Mouse (Mus musculus) ES-E14 (cell line): ENCODE results near the gene Hdac7.

ENCODE experiments used
- HCFC1 ChIP-seq: IDR thresholded peaks from 2 replicates; pipeline ENCODE4 v1.6.1; 2012; ENCODE audit warnings: low read length, inconsistent platforms, borderline replicate concordance; ENCODE audit not compliant: insufficient read depth
- MAFK ChIP-seq: IDR thresholded peaks from 2 replicates; pipeline ENCODE4 v1.6.1; 2014; ENCODE audit warnings: mild to moderate bottlenecking, low read depth, low read length, inconsistent platforms; ENCODE audit not compliant: insufficient read depth

DNA sequence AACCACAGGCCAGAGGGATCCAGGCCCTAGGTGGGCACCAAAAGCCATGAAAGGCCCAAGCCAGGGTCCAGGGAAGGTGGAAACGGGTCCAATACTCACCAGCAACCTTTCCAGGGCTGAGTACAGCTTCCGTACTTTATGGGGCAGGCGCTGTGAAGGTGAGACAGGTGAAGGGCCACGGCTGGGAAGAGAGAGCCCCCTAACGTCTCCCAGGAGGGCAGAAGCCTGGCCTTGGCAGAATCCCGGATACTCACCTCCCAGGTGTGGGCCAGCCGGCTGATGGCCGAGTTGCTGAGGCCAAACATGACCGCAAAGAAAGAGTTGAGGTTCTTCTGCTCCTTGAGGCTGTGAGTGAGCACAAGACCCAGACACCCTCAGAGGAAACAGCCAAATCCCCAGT, 94.9 kb downstream of the Hdac7 start:
- TF ChIP-seq HCFC1 (no peak), MAFK (no peak)
